Mouse (Mus musculus) CD4-positive, CD25-positive, alpha-beta regulatory T cell, adult 4 months (primary cell): ENCODE measurements around the gene Col1a2. TPM values are rescaled to one million over a fixed set of nuclear protein-coding genes. Genes with fewer than 3 reads are reported as not detected.
A peak's percentile ranks its signal among the peaks of the same experiment; 100 is the strongest.

ENCODE experiments used
- ATAC-seq: one replicate; pipeline ENCODE4 v1.8.0; 2017
- polyA plus RNA-seq, 2 experiments: library from polyadenylated mRNA; unstranded; fragments of 100-300 nt; shearing (Covaris generic); gene quantifications; one replicate each; pipeline ENCODE4 v1.2.1; 2017

Col1a2 gene
- polyA plus RNA-seq, 2 experiments from 2014 or later, result 0.14 TPM; not detected in 1

GRCm38 (mm10) chr6:4521031-4521430 lies 16.4 kb downstream of the Col1a2 start:
- ATAC-seq, result no peak

- no peak for ATAC-seq
Measured at GRCm38 (mm10) chr6:4528439-4528838, 23.8 kb downstream of the Col1a2 start.

DNA sequence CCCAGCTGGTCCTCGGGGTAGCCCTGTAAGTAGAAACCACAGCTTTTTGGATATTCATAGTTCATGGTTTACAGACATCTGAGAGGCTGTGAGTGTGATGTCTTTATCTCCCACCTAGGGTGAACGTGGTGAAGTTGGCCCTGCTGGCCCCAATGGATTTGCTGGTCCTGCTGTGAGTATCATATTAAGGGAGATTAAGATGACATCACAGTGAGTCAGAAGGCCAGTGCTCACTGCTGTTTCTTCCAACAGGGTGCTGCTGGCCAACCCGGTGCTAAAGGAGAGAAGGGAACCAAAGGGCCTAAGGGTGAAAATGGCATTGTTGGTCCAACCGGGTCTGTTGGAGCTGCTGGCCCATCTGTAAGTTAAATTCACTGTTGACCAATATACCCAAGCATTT lies 26.4 kb downstream of the Col1a2 start:
- ATAC-seq, result no peak

DNA sequence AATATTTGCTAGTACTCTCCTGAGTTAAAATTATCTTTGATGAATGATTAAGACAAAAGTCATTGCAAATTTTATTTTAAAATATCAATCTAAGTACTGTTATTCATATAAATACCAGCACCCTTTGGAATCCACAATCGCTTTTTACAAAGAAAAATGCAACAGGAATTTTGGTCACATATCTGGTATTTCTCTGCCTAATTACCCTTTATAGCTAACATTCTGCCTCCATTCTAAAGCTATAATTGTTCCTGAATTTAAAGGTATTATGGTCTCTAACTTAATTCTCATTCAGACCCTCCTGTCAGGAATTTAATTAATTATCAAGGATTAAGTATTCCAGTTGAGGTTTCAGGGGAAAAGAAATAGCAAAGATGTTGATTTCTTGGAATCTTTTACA lies 28.3 kb downstream of the Col1a2 start:
- ATAC-seq, result no peak

GRCm38 (mm10) chr6:4534462-4535079 lies 30.0 kb downstream of the Col1a2 start:
- no peak for ATAC-seq

GRCm38 (mm10) chr6:4541926-4542715 lies 37.5 kb downstream of the Col1a2 start:
- no peak for ATAC-seq

DNA sequence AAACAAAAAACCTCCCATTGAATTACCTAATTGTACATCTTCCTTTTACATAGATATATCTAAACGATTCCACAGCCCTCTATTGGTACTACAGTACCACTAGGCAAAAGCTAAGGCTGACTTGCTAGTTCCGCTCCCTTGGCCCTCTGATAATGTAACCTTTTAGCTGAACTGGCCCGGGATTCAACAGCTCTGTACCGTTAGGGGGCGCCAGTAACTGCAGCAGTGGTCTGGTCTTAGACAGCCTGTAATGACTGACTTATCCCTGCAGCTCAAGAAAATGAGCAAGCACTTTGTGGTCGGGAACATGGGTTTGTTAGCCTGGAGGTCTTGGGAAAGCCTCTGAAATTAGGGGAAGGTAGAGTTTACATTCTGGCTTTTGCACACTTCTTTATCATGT lies 39.9 kb downstream of the Col1a2 start:
- ATAC-seq, result no peak

DNA sequence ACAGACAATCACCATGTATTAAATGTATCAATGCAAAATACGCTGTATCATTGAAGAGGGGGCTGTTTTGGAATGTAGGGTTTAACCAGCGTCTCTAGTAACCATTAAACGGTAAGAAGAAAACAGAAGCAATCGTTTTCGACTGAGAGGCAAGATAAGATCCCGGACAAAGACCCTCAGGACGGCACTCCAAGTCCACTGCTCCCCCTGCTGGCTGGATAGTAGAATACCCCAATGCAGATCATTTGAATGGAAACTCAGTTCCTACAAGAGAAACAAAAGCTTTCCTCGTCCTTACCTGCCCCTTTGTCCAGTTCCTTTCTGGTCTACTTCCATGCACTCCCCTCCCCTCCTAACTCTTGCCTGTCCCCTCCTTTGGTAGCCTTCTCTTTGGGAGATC lies 41.1 kb downstream of the Col1a2 start:
- ATAC-seq, result peak; percentile 41

DNA sequence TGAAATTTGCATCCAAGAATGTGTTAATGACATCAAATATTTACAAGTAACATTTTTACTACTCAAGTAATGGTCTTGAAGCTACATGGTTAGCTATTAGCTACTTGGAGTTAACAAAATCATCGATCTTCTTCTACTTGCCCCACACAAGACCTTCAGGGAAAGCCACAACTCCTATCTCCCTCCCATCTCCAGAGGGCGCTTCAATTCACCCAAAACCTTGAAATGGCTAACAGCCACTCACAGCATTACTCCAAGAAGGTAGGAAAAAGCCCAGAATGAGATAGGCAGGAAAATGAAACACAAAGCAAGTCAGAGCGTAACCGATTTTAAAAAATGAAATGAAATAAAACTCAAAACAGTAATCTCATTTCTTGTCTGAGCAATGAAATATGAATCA lies 44.3 kb downstream of the Col1a2 start:
- ATAC-seq, result no peak

DNA sequence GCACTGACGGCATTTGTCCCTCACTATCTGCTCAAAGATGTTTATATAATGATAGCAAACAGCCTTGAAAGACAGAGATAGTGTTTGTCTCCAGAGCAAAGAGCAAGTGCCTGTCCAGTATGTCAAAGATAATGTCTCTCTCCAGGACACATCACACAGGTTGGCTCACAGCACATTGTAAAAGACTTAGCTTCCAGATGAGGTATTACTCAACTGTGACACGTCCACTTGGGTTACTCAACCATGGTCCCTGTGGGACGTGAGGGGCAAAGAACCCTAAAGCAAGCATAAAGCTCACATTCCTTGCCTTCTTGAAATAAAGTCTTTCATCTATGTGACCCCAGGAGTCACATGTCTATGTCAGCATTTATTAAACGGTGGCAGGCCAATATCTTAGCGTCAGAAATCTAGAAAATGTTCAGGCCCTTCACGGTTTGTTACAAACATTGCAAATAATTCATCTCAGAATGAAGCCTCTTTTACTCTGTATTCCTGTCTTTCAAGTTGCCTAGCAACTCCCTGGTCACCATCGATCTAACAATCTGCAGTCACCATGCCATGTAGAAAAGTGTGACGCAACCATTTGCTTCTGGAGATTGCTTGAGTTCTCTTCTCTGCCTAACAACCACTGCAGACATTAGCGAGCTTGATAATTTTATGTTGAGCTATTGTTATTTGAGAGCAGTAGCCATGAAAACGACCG lies 45.4 kb downstream of the Col1a2 start:
- no peak for ATAC-seq

DNA sequence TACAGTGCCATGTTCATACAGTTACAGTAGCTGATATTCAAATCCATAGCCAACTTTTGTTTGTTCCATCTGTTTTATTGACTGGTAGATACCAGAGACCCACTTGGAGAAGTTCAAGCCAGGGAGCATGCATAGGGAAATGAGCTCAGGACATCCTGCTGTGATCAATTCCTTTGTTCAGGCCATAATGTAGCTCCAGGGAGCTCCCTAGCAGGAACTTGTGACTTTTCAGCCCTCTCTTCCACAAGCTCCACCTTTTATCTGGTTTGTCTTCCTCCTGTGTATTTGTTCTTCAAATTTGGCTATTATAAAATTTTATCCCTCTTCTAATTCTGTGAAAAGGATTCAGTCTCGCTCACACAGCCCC lies 45.9 kb downstream of the Col1a2 start:
- no peak for ATAC-seq

- ATAC-seq, result no peak
Measured at GRCm38 (mm10) chr6:4555366-4555765, 50.8 kb downstream of the Col1a2 start.

- ATAC-seq, result no peak
Measured at GRCm38 (mm10) chr6:4557086-4557485, 52.5 kb downstream of the Col1a2 start.

- no peak for ATAC-seq
Measured at GRCm38 (mm10) chr6:4557678-4558077, 53.1 kb downstream of the Col1a2 start.

DNA sequence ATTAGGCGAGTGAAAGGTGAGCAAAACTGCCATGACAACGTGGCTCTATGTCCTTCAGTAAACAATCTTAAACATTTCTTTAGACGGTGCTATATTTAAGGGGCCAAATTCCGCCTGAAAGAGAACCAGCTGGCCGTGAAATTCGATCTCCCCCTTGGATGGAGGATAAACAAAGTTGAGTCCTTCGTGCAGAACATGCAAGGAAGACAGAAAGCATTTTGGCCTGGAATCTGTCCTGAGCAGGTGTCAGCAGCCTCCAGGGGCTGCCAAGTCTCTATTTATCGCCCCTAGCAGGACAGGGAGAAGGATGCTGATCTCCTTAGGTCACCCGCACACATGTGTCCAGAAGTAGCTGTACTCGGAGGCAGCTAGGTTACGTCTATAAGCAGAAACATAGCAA lies 56.5 kb downstream of the Col1a2 start:
- ATAC-seq, result no peak

DNA sequence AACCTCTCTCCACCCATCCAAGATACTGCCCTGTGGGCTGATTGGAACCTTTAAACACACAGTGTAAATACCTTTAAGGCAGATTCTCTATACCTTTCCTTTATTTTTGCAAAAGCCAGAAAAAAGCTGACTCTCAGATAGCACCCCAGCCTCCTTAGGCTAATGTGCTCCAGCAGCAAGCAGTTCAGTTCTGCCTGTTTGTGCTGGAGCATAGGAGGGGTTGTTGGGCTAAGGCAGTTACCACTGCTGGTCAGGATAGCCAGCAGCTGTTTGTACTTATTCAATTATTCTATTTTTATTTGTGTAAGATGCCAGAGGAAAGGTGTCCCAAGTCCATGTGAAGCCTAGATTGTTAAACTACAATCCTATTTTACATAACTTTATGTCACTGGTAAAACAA lies 57.0 kb downstream of the Col1a2 start:
- no peak for ATAC-seq

GRCm38 (mm10) chr6:4562401-4562800 lies 57.8 kb downstream of the Col1a2 start:
- no peak for ATAC-seq

GRCm38 (mm10) chr6:4563477-4563876 lies 58.9 kb downstream of the Col1a2 start:
- ATAC-seq, result no peak

- no peak for ATAC-seq
Measured at GRCm38 (mm10) chr6:4570412-4570811, 65.8 kb downstream of the Col1a2 start.

- ATAC-seq, result no peak
Measured at GRCm38 (mm10) chr6:4577756-4578155, 73.1 kb downstream of the Col1a2 start.

GRCm38 (mm10) chr6:4578343-4578742 lies 73.7 kb downstream of the Col1a2 start:
- ATAC-seq, result no peak

GRCm38 (mm10) chr6:4579620-4580019 lies 75.0 kb downstream of the Col1a2 start:
- no peak for ATAC-seq

- no peak for ATAC-seq
Measured at GRCm38 (mm10) chr6:4583485-4583884, 78.9 kb downstream of the Col1a2 start.

DNA sequence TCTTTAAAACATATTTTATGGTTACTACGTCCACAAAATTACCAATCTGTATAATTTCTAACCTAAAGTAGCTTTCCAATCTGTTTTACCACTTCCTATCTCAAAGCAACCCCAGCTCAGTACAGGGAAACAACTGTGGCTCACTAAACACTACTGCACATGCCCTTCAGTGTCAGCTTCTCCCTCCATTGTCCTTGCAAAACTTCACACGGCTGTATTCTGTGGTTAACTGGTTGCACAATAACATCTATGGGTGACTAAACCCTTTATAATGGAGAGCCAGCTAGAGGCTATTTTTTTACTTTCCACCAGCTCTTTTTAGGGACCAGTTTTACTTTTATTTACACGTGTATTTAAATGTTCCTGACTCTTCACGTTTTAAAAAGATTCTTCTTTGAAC lies 83.3 kb downstream of the Col1a2 start:
- ATAC-seq, result no peak
